Mouse (Mus musculus): ENCODE data around the gene Mfsd5. TPM values are rescaled to one million over a fixed set of nuclear protein-coding genes. Genes with fewer than 3 reads are reported as not detected.

The Mfsd5 gene
- polyA plus RNA-seq, 1 experiment from 2014 or later: 59.5 TPM

DNA sequence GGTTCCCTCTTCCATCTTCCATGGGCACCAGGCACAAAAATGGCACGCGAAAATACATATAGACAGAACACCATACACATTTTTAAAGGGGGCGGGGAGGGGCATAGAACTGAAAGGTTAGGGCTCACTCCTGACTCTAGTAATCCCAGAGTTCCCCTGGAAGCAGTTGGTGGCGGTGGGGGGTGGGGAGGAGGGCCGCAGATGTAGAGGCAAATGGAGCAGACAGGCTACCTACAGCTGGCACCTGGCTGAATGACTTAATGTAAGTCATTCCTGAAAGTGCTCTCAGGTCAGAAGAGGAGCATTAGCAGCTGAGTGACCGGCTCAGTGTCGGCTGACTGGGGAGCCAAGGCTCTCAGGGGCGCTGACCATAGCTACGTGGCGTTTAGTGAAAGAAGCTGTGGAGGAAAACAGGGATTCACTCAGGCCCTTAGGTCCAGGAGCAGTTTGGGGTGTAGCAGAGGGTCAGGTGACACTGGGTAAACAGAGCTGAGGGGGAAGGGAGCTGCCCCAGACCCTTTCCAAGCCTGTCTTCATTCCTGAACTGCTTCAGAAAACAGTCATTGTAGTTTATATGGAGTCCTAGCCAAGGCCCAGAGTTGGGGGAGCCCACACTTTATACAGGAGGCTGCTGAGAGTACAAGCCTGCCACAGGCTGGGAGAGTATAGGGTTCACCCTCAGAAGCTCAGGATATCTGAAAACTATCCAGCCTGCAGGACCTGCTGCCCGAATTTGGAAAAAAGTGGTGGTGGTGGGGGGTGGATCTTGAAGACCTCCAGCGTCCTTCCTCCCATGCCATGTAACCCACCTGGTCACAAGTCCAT, 36.6 kb upstream of the Mfsd5 start:
- WGBS: 27% methylated on average over 12 of the region's 12 CpGs
- Histone ChIP-seq H3K4me1 (peaks cover 46% of the 10 kb centered on the region), H3K27ac (replicated peaks) (no peak overlapping the region), H3K36me3 (no peaks in the 10 kb centered on the region), H3K4me2 (peak overlapping the region; percentile 98; the same call in 1 of the 2 replicates), H3K4me3 (replicated peaks) (no peak overlapping the region), H3K9me3 (replicated peaks) (no peaks in the 10 kb centered on the region), H3K9ac (replicated peaks) (no peak overlapping the region), H3K27me3 (replicated peaks) (peaks cover 20% of the 10 kb centered on the region)
- no peak for ATAC-seq (ENCODE audit: low FRiP score)

DNA sequence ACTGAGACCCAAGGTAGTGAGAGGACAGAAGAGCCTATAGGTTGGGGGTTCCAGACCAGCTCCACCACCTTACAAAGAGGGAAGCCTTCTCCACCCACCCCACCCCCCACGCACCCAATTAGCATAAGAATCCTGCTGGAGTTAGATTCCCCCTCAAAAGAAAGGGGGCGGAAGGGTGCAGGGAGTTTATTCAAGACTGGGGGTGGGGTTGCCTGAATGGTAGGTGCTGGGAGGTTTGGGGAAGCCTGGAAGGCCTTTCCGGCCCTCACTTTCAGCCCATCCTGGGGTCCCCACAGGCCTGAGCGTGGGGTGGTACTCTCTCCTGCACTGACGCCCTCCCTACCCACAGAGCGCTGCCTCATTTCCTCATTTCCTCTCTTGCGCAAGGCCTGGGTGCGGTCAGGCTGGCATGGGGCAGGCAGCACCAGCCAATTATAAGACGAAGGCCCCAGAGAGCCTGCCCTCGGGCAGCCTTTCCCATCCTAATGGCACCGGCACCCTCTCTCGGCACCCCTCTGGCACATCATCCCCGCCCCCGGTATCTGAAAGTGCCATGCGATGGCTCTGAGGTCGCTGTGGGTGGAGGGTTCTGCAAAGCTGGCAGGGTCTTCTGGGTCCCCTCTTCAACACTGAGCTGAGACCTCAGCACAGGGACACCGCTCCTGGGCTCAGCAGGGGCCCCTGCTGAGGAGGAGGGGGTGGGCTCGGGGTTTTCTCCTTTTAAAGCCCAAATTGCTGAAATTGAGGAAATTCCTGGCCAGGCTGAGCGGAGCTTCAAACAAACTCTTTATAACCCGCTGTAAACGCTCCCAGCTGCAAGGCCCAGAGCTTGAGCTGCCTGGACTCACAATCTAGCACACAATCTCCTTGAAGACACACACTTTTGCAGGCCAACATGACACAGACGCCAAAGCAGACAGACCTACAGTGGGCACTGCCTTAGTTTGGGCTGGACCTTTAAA, 35.7 kb upstream of the Mfsd5 start:
- Histone ChIP-seq H3K4me2 (peak overlapping the region; percentile 98), H3K27ac (replicated peaks) (peak overlapping the region; percentile 45), H3K27me3 (replicated peaks) (peaks cover 22% of the 10 kb centered on the region), H3K9ac (replicated peaks) (peak overlapping the region; percentile 42), H3K9me3 (replicated peaks) (no peaks in the 10 kb centered on the region), H3K4me3 (replicated peaks) (peak overlapping the region; percentile 59), H3K36me3 (no peaks in the 10 kb centered on the region), H3K4me1 (peaks cover 54% of the 10 kb centered on the region)
- 10% methylated on average over 22 of the region's 22 CpGs for WGBS
- ATAC-seq (ENCODE audit: low FRiP score): no peak

DNA sequence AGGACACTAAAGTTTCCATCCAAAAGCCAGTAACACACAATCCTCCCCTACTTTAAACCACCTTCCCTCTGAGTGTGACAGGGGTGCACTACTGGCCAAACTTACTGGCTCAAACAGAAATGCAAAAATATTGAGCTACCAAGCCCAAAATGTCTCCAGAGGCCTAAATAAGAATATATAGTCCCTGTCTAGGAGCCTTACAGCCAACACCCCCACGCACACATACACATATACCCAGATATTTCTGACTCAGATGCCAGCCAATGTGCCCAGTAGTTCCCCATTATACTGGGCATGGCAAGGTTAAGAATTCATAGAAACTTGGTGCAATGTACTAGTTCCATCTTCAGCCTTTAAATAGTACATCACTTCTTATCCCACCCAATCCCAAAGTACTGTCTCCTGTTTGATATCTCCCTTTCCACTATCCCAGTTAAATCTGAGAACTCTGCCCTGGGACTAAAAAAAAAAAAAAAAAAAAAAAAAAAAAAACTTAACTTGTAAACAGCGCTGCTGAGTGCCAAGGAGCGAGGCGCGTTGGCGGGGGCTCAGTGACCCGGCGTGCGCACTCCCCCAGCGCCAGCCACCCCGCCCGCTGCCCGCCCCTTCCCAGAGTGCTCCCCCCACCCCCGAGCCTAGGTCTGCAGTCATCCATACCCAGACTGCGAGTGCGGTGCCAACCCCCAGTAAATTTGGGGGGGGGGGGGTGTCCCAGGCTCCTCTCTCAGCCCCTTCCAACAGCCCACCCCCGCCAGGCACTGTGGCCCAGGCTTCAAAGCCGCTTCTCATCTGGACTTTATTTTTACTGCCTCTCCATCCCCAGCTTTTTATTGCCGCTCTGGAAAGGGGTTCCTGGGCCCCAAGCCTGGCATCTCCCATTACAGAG, 34.7 kb upstream of the Mfsd5 start:
- 7% methylated on average over 19 of the region's 19 CpGs for WGBS
- peak overlapping the region; percentile 98 for H3K4me2 ChIP-seq
- no peaks in the 10 kb centered on the region for H3K36me3 ChIP-seq
- peak overlapping the region; percentile 45 for H3K27ac ChIP-seq (replicated peaks)
- peaks cover 62% of the 10 kb centered on the region for H3K4me1 ChIP-seq
- peak overlapping the region; percentile 59 for H3K4me3 ChIP-seq (replicated peaks)
- no peaks in the 10 kb centered on the region for H3K9me3 ChIP-seq (replicated peaks)
- no peak for ATAC-seq (ENCODE audit: low FRiP score)
- H3K9ac ChIP-seq (replicated peaks): peak overlapping the region; percentile 63
- peaks cover 30% of the 10 kb centered on the region for H3K27me3 ChIP-seq (replicated peaks)

DNA sequence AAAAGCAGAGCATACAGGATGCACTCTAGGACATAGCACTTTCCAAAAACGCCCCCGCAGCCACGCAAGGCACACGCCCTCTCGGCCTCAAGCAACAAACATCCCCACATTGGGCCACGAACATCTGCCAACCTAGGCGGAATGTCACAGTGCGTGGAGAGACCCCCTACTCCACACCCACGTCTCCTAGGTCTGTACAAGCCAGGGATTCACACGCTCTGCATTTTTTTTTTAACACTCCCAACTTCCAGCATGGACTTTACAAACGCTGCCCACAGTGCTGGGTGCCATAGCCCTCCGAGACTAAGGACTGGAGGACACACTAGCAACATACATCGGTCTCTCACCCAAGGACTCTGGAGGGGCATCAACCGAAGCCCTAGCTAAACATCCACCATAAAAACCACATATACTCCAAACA, 33.8 kb upstream of the Mfsd5 start:
- H3K27ac ChIP-seq (replicated peaks): peak overlapping the region; percentile 89
- H3K36me3 ChIP-seq: no peaks in the 10 kb centered on the region
- peak overlapping the region; percentile 63 for H3K9ac ChIP-seq (replicated peaks)
- peaks cover 68% of the 10 kb centered on the region for H3K4me1 ChIP-seq
- H3K4me2 ChIP-seq: peak overlapping the region; percentile 98
- no peaks in the 10 kb centered on the region for H3K9me3 ChIP-seq (replicated peaks)
- H3K27me3 ChIP-seq (replicated peaks): peaks cover 39% of the 10 kb centered on the region
- no peak for ATAC-seq (ENCODE audit: low FRiP score)
- peak overlapping the region; percentile 59 for H3K4me3 ChIP-seq (replicated peaks)
- 4% methylated on average over 14 of the region's 14 CpGs for WGBS

DNA sequence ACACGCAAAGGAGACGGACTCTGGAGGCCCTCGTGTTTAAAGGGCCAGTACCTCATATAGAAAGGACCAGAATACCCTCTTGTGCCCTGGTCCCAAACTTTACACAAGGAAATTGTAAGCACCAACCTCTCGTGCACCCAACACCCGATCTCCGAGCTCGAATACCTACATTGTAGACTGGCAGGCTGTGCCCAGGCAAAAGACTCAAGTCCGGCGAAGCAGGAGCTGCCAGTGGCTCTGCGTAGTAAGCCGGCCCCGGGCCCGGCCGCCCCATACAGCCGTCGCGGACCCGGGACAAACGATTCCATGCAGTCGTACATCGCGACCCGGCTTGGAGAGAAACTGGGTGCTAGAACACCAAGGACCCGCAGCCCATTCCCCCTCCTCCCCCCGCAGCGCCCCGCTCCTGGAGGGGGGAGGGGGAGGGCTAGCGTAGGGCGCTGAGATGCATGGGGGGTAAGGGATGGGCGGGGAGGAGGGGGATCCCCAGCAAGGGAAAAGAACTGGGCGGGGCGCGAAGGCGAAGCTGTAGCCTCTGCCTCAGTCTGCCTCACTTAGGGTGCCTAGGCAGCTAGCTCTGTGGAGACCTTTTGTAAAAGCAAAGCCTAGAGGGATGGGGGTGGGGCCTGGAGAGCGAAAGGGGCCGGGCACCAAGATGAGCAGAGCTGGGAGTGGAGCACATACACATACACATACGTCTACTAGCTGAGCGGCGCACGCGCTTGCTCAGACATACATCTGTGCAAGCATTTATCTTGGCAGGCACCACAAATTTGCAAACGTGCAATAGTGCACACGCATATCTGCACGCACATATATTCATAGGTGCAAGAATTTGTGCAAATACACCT, 33.1 kb upstream of the Mfsd5 start:
- Histone ChIP-seq H3K9me3 (replicated peaks) (no peaks in the 10 kb centered on the region), H3K36me3 (no peaks in the 10 kb centered on the region), H3K4me2 (peak overlapping the region; percentile 98), H3K4me1 (peaks cover 68% of the 10 kb centered on the region), H3K27me3 (replicated peaks) (peaks cover 41% of the 10 kb centered on the region), H3K9ac (replicated peaks) (peak overlapping the region; percentile 63), H3K4me3 (replicated peaks) (peak overlapping the region; percentile 59), H3K27ac (replicated peaks) (peak overlapping the region; percentile 89)
- under 1% methylated on average over 40 of the region's 44 CpGs for WGBS
- peak; percentile 91 for ATAC-seq (ENCODE audit: low FRiP score)

GRCm38 (mm10) chr15:102246866-102247251, 32.4 kb upstream of the Mfsd5 start:
- peak; percentile 83 for ATAC-seq (ENCODE audit: low FRiP score)
- peak overlapping the region; percentile 59 for H3K4me3 ChIP-seq (replicated peaks)
- peak overlapping the region; percentile 89 for H3K27ac ChIP-seq (replicated peaks)
- under 1% methylated on average over 30 of the region's 35 CpGs for WGBS
- H3K4me2 ChIP-seq: peak overlapping the region; percentile 98
- H3K36me3 ChIP-seq: no peaks in the 10 kb centered on the region
- no peaks in the 10 kb centered on the region for H3K9me3 ChIP-seq (replicated peaks)
- peaks cover 68% of the 10 kb centered on the region for H3K4me1 ChIP-seq
- peaks cover 41% of the 10 kb centered on the region for H3K27me3 ChIP-seq (replicated peaks)
- H3K9ac ChIP-seq (replicated peaks): peak overlapping the region; percentile 63

DNA sequence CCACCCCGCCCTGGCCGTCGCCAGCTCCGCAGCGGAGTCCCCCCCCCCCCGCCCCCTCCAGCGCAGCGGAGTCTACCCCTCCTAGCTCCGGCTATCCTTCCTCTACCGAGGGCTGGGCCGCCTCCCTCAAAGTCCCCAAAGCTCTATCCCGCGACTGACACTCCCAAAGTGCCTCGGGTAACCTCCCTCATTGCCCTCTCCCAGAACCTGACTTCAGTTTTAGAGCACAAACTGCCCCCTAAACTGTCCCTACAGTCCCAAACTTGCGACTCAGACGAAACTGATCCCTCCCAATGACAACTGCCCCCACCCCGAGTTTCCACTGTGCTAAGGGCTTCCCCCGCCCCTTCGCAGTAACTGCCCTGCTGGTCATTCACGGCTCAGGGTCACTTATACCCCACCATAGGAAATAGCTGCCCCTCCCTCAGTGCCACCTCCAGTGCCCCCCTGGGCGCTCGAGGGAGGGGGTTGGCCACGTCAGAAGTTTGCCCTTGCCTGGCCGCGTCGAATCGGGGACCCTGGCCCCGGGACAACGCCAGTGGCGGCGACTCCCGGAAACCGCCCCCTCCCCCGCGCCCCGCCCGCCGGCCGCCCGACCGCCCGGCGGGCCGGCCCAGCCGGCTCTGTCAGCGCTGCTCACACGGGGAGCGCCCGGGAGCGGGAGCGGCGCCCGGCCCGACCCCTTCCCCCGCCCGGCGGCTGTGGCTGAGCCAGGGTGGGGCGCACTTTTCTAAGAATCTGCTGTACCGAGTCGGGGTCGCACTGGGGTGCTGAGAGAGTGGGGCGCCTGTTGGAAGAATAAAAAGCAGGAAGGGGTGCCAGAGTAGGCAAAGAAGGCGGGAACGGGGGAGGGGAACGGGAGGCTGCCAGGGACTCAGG, 31.8 kb upstream of the Mfsd5 start:
- no peaks in the 10 kb centered on the region for H3K36me3 ChIP-seq
- H3K9ac ChIP-seq (replicated peaks): peak overlapping the region; percentile 63
- peak overlapping the region; percentile 89 for H3K27ac ChIP-seq (replicated peaks)
- H3K27me3 ChIP-seq (replicated peaks): peaks cover 43% of the 10 kb centered on the region
- peaks cover 67% of the 10 kb centered on the region for H3K4me1 ChIP-seq
- peak overlapping the region; percentile 59 for H3K4me3 ChIP-seq (replicated peaks)
- peak overlapping the region; percentile 98 for H3K4me2 ChIP-seq
- under 1% methylated on average over 54 of the region's 65 CpGs for WGBS
- no peaks in the 10 kb centered on the region for H3K9me3 ChIP-seq (replicated peaks)
- peak; percentile 42 for ATAC-seq (ENCODE audit: low FRiP score)

DNA sequence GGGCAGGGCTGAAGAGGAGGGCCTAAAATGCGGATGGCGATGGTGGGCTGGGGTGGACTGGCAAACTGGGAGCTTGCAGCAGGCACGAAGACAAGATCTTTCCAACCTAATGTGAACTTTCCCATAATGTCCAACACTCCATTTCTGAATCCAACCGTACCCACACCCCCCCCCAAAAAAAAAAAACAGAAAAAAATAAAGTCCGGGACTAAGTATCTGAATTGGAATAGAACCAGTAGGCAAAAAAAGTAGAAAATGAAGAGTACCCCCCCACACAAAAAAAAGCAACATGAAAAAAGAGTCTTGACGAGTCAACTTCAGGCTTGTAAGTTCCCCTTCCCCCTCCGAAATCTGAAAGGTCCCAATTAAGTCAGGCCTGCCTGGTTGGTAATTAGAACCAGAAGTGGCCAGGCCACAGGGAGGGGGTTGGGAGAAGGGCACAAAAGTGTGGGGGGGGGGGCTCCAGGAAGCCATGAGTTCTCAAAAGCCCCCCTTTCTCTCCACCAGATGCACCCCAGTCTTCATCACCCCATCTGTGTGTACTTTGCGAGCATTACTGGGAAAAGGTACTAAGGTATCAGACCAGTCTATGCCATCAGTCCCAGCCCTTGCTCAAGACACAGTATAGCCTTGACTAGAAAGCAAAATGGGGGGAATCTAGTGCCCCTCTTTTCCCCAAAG, 31.0 kb upstream of the Mfsd5 start:
- Histone ChIP-seq H3K9me3 (replicated peaks) (no peaks in the 10 kb centered on the region), H3K9ac (replicated peaks) (0 out of 2 replicates have a peak overlapping the region, but pooled peaks have one; percentile 63), H3K4me1 (peaks cover 59% of the 10 kb centered on the region), H3K27me3 (replicated peaks) (peaks cover 37% of the 10 kb centered on the region), H3K4me2 (peak overlapping the region; percentile 98), H3K36me3 (no peaks in the 10 kb centered on the region), H3K4me3 (replicated peaks) (peak overlapping the region; percentile 59), H3K27ac (replicated peaks) (peak overlapping the region; percentile 89)
- WGBS: 9% methylated on average over 8 of the region's 8 CpGs
- ATAC-seq (ENCODE audit: low FRiP score): no peak

DNA sequence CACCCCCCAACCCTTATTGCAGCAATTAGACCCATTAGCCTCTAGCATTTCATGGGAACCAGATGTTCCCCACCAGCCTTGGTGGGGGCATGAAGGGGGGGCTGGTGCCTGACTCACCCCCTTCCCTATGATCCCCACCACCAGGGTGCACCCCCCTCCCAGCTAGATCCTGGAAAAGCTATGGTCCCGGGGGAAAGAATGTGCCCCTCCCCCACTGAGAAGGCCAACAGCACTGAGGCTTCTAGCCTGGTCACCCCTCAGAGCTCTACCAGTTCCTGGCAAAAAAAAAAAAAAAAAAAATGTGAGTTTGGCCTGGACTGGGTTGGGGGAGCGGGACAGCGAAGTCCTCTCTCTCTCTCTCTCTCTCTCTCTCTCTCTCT, 30.5 kb upstream of the Mfsd5 start:
- H3K4me1 ChIP-seq: peaks cover 54% of the 10 kb centered on the region
- peaks cover 31% of the 10 kb centered on the region for H3K27me3 ChIP-seq (replicated peaks)
- ATAC-seq (ENCODE audit: low FRiP score): no peak
- 0% methylated on average over 1 of the region's 3 CpGs for WGBS
- no peaks in the 10 kb centered on the region for H3K36me3 ChIP-seq
- H3K4me2 ChIP-seq: peak overlapping the region; percentile 98
- no peak overlapping the region for H3K4me3 ChIP-seq (replicated peaks)
- peak overlapping the region; percentile 89; the same call in 1 of the 2 replicates for H3K27ac ChIP-seq (replicated peaks)
- H3K9me3 ChIP-seq (replicated peaks): no peaks in the 10 kb centered on the region
- no peak overlapping the region for H3K9ac ChIP-seq (replicated peaks)
